Mouse (Mus musculus): ENCODE measurements at regions not wholly inside any gene's neighbourhood (a gene's known extent, or its start where the extent isn't known, plus 50 kb on each side); places are given as distances from the start of the nearest gene placed in this dataset.

- DNase-seq (ENCODE audit: low spot score in 2 of 2): no peak
These were observed 240.9 kb downstream of the Ttll7 start for GRCm38 (mm10) chr3:147093076-147093380.

GRCm38 (mm10) chr3:147096179-147096578, 244.0 kb downstream of the Ttll7 start:
- no peak for DNase-seq (ENCODE audit: low spot score in 2 of 2)

- no peak for DNase-seq (ENCODE audit: low spot score in 2 of 2)
These were observed 246.0 kb downstream of the Ttll7 start for GRCm38 (mm10) chr3:147098065-147098580.

GRCm38 (mm10) chr3:147098611-147099010, 246.4 kb downstream of the Ttll7 start:
- no peak for DNase-seq (ENCODE audit: low spot score in 2 of 2)

GRCm38 (mm10) chr3:147099143-147099713, 247.1 kb downstream of the Ttll7 start:
- no peak for DNase-seq (ENCODE audit: low spot score in 2 of 2)

GRCm38 (mm10) chr3:147101053-147101764, 249.0 kb downstream of the Ttll7 start:
- DNase-seq (ENCODE audit: low spot score in 2 of 2): no peak

GRCm38 (mm10) chr3:147101765-147102113, 249.6 kb downstream of the Ttll7 start:
- DNase-seq (ENCODE audit: low spot score in 2 of 2): no peak

- DNase-seq (ENCODE audit: low spot score in 2 of 2): no peak
These were observed 251.3 kb downstream of the Ttll7 start for GRCm38 (mm10) chr3:147103428-147103827.

GRCm38 (mm10) chr3:147117609-147118008, 265.4 kb downstream of the Ttll7 start:
- no peak for DNase-seq (ENCODE audit: low spot score in 2 of 2)

GRCm38 (mm10) chr3:147118092-147118491, 265.9 kb downstream of the Ttll7 start:
- DNase-seq (ENCODE audit: low spot score in 2 of 2): no peak

- no peak for DNase-seq (ENCODE audit: low spot score in 2 of 2)
These were observed 266.5 kb downstream of the Ttll7 start for GRCm38 (mm10) chr3:147118622-147119021.

GRCm38 (mm10) chr3:147121826-147122225, 269.7 kb downstream of the Ttll7 start:
- DNase-seq (ENCODE audit: low spot score in 2 of 2): no peak

- DNase-seq (ENCODE audit: low spot score in 2 of 2): no peak
These were observed 275.6 kb downstream of the Ttll7 start for GRCm38 (mm10) chr3:147127740-147128139.

GRCm38 (mm10) chr3:147132830-147133229, 280.7 kb downstream of the Ttll7 start:
- DNase-seq (ENCODE audit: low spot score in 2 of 2): no peak

- DNase-seq (ENCODE audit: low spot score in 2 of 2): no peak
These were observed 281.2 kb downstream of the Ttll7 start for GRCm38 (mm10) chr3:147133408-147133807.

GRCm38 (mm10) chr3:147140414-147140813, 288.2 kb downstream of the Ttll7 start:
- DNase-seq (ENCODE audit: low spot score in 2 of 2): no peak

- DNase-seq (ENCODE audit: low spot score in 2 of 2): no peak
These were observed 301.3 kb downstream of the Ttll7 start for GRCm38 (mm10) chr3:147153456-147153855.

- no peak for DNase-seq (ENCODE audit: low spot score in 2 of 2)
These were observed 301.8 kb downstream of the Ttll7 start for GRCm38 (mm10) chr3:147153998-147154397.

GRCm38 (mm10) chr3:147163126-147163525, 311.0 kb downstream of the Ttll7 start:
- DNase-seq (ENCODE audit: low spot score in 2 of 2): no peak

- no peak for DNase-seq (ENCODE audit: low spot score in 2 of 2)
These were observed 311.4 kb downstream of the Ttll7 start for GRCm38 (mm10) chr3:147163540-147163939.

- DNase-seq (ENCODE audit: low spot score in 2 of 2): no peak
These were observed 312.8 kb downstream of the Ttll7 start for GRCm38 (mm10) chr3:147164931-147165330.

- no peak for DNase-seq (ENCODE audit: low spot score in 2 of 2)
These were observed 314.4 kb downstream of the Ttll7 start for GRCm38 (mm10) chr3:147166555-147166954.

GRCm38 (mm10) chr3:147169215-147169614, 317.0 kb downstream of the Ttll7 start:
- DNase-seq (ENCODE audit: low spot score in 2 of 2): no peak

All from layer of hippocampus, adult 8-10 months (tissue).